Mouse (Mus musculus) E14TG2a.4 (cell line): ENCODE measurements around the gene Baz1a.
"Not testable (repeated sequence)": the region's sequence is repeated elsewhere in the genome, so short reads cannot be mapped to it uniquely, and the experiment has no call there.

ENCODE experiments used
- H3K27me3 ChIP-seq: 2 replicates; pipeline ENCODE4 v1.6.1; 2014; ENCODE audit warnings: low read length, control low read depth; ENCODE audit not compliant: insufficient read depth
- H3K36me3 ChIP-seq: 2 replicates; pipeline ENCODE4 v1.6.1; 2014; ENCODE audit warnings: low read length, control low read depth; ENCODE audit not compliant: insufficient read depth
- H3K4me1 ChIP-seq: replicated peaks from 2 replicates; pipeline ENCODE4 v1.6.1; 2014; ENCODE audit warnings: low read depth, low read length, control low read depth
- H3K4me3 ChIP-seq: replicated peaks from 2 replicates; pipeline ENCODE4 v1.5.1; 2014; ENCODE audit warnings: mild to moderate bottlenecking, low read length
- H3K9me3 ChIP-seq: 2 replicates; pipeline ENCODE4 v1.6.1; 2014; ENCODE audit warnings: low read length, control low read depth
- CTCF ChIP-seq: conservative IDR thresholded peaks from 2 replicates; pipeline ENCODE4 v1.5.1; 2014; ENCODE audit warnings: low read length
- NANOG ChIP-seq: IDR thresholded peaks from 2 replicates; pipeline ENCODE4 v1.6.1; 2014; ENCODE audit warnings: borderline replicate concordance, low read length, mixed read lengths
- POU5F1 ChIP-seq: IDR thresholded peaks from 2 replicates; pipeline ENCODE4 v1.6.1; 2014; ENCODE audit warnings: low read length, borderline replicate concordance

The Baz1a gene

GRCm38 (mm10) chr12:55017119-55017721, 3.1 kb upstream of the Baz1a start:
- TF ChIP-seq POU5F1 (no peak), CTCF (no peak), NANOG (no peak)
- no peaks in the 10 kb centered on the region for H3K9me3 ChIP-seq
- H3K4me3 ChIP-seq, result no peak overlapping the region
- no peaks in the 10 kb centered on the region for H3K4me1 ChIP-seq
- H3K36me3 ChIP-seq, result no peaks in the 10 kb centered on the region
- 0 out of 2 replicates have a peak, but pooled peaks cover 2% of the 10 kb centered on the region for H3K27me3 ChIP-seq

DNA sequence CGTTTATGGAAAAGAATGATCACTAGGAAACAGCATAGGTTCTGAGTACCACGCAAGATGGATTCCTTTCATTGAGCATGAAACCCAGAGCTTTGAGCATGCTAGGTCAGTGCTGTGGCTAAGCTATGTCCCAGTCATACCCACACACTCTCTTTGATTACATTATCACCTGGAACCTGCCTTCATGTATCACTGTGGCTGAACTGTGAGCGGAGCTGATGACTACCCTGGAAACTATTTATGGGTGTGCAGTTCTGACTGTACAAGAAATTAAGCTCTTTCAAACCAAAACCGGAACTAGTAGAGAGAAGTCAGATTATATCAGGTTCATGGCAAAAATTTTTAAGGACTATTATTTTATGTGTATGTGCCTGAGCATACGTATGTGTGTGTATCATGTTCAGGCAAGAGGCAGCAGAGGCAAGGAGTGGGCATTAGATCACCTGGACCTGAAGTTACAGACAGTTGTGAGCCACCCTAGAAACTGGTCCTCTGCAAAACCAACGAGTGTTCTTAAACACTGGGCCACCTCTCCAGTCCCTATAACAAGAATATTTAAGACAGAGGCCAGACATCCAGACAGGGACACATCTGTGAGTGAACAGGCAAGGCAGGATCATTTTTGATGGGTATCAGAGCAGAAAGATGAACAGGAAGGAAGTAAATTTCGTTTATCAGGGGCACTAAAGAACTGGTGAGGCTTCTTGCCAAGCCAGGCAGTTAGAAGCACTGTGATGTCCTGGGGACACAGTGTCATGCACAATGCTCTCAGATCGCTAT, 2.4 kb upstream of the Baz1a start:
- Histone ChIP-seq H3K27me3 (0 out of 2 replicates have a peak, but pooled peaks cover 2% of the 10 kb centered on the region), H3K4me3 (no peak overlapping the region), H3K36me3 (no peaks in the 10 kb centered on the region), H3K9me3 (no peaks in the 10 kb centered on the region), H3K4me1 (no peaks in the 10 kb centered on the region)
- no peak for TF ChIP-seq CTCF
- TF ChIP-seq POU5F1, result no peak
- TF ChIP-seq NANOG, result no peak

- no peak overlapping the region for H3K4me3 ChIP-seq
- TF ChIP-seq CTCF (no peak), POU5F1 (no peak), NANOG (no peak)
- H3K36me3 ChIP-seq, result no peaks in the 10 kb centered on the region
- H3K27me3 ChIP-seq, result 0 out of 2 replicates have a peak, but pooled peaks cover 2% of the 10 kb centered on the region
- H3K9me3 ChIP-seq, result no peaks in the 10 kb centered on the region
- H3K4me1 ChIP-seq, result no peaks in the 10 kb centered on the region
These were observed 1.3 kb upstream of the Baz1a start for GRCm38 (mm10) chr12:55015428-55015827.

DNA sequence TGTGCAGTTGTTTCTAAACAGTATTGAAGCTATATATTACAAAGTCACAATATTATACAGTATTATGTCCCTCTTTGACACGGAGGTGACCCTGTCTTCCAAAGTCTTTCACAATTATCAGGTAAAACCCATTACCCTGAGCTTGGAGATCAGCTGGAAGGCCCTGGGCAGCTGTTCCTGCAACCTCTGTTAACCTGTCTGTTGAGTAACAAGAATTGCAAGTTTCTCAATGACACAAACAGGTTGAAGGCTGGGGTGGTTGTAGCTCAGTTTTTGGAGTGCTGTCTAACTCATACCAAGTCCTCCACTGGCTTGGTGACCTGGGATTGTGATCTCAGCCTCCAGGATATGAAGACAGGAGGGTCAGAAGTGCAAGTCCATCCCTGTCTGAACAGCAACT, 1.1 kb downstream of the Baz1a start:
- TF ChIP-seq POU5F1 (no peak), CTCF (no peak), NANOG (no peak)
- Histone ChIP-seq H3K27me3 (0 out of 2 replicates have a peak, but pooled peaks cover 2% of the 10 kb centered on the region), H3K4me3 (no peak overlapping the region), H3K4me1 (peaks cover 6% of the 10 kb centered on the region), H3K9me3 (no peaks in the 10 kb centered on the region), H3K36me3 (no peaks in the 10 kb centered on the region)

DNA sequence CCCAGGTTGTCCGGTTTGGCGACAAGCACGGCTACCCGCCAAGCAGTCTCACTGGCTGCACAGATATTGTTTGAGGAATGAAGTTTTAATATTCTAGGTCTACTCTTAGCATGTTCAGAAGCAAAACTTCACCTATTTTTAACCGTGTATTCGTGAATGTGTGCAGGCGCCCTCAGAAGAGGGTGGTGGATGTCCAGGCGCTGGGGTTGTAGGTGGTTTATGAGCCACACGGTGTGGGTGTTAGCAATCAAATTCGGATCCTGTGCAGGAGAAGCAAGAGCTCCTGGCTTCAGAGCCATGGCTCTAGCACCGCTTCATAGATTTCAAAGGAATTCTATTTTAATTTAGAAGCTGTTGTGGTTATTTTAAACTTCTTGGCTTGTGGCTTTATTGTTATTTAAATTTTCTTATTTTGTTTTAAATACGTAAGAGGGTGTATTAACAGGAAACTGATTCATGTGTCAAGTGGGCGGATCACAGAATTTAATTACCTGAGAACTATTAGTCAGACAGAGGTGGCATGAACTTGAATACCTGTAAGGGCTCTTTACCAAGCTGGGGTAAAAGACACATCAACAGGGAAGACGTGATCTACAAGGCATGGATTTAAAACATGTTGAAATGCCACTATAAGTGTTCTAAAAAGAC, 6.7 kb downstream of the Baz1a start:
- H3K36me3 ChIP-seq, result no peaks in the 10 kb centered on the region
- H3K9me3 ChIP-seq, result peaks cover 6% of the 10 kb centered on the region
- H3K4me3 ChIP-seq, result peak overlapping the region; percentile 20; the same call in 1 of the 2 replicates
- peaks cover 16% of the 10 kb centered on the region for H3K4me1 ChIP-seq
- no peaks in the 10 kb centered on the region for H3K27me3 ChIP-seq
- no peak for TF ChIP-seq POU5F1
- TF ChIP-seq NANOG, result no peak
- TF ChIP-seq CTCF, result no peak

GRCm38 (mm10) chr12:55006071-55006470, 8.1 kb downstream of the Baz1a start:
- H3K36me3 ChIP-seq, result no peaks in the 10 kb centered on the region
- H3K4me3 ChIP-seq, result no peak overlapping the region
- H3K4me1 ChIP-seq, result peaks cover 16% of the 10 kb centered on the region
- peaks cover 6% of the 10 kb centered on the region for H3K9me3 ChIP-seq
- TF ChIP-seq POU5F1 (no peak), CTCF (no peak)
- H3K27me3 ChIP-seq, result no peaks in the 10 kb centered on the region

GRCm38 (mm10) chr12:55004396-55004795, 9.8 kb downstream of the Baz1a start:
- Histone ChIP-seq H3K4me3 (no peak overlapping the region), H3K27me3 (peaks cover 7% of the 10 kb centered on the region), H3K4me1 (peaks cover 16% of the 10 kb centered on the region), H3K36me3 (no peaks in the 10 kb centered on the region), H3K9me3 (peaks cover 6% of the 10 kb centered on the region)
- TF ChIP-seq NANOG (no peak), CTCF (no peak), POU5F1 (no peak)

GRCm38 (mm10) chr12:55003843-55004242, 10.3 kb downstream of the Baz1a start:
- Histone ChIP-seq H3K27me3 (peaks cover 12% of the 10 kb centered on the region), H3K4me1 (peaks cover 19% of the 10 kb centered on the region), H3K4me3 (no peak overlapping the region), H3K36me3 (no peaks in the 10 kb centered on the region), H3K9me3 (peaks cover 6% of the 10 kb centered on the region)
- TF ChIP-seq POU5F1 (no peak), NANOG (no peak), CTCF (no peak)

DNA sequence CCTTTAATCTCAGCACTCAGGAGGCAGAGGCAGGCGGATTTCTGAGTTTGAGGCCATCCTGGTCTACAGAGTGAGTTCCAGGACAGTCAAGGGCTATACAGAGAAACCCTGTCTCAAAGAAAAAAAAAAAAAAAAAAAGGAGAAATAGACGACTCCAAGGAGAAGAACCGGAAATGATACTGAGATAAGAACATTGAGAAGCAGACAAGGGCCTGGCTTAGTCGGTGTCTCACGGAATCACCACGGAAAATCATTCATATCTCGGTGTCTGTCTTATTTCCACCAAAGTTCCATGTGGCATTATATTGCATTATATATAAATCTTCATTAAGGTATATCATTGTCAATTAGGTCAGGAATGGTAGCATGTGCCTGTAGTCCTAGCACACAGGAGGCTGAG, 11.6 kb downstream of the Baz1a start:
- H3K9me3 ChIP-seq, H3K4me3 ChIP-seq, H3K36me3 ChIP-seq: not testable (repeated sequence)
- Histone ChIP-seq H3K4me1 (peaks cover 11% of the 10 kb centered on the region), H3K27me3 (peaks cover 21% of the 10 kb centered on the region)
